Mouse (Mus musculus) colon, adult 2 months (tissue): ENCODE results near the gene Mgl2. TPM values are rescaled to one million over a fixed set of nuclear protein-coding genes. Genes with fewer than 3 reads are reported as not detected.

Experiments used
- polyA plus RNA-seq: library from polyadenylated mRNA; depleted of rRNA; stranded (reverse); fragments of >200 nt; gene quantifications from 2 replicates; pipeline ENCODE4 v1.2.3, GENCODE M21; 2012; rRNA removed

Gene Mgl2
- polyA plus RNA-seq = 2.6 and 4.0 TPM in 2 replicates

DNA sequence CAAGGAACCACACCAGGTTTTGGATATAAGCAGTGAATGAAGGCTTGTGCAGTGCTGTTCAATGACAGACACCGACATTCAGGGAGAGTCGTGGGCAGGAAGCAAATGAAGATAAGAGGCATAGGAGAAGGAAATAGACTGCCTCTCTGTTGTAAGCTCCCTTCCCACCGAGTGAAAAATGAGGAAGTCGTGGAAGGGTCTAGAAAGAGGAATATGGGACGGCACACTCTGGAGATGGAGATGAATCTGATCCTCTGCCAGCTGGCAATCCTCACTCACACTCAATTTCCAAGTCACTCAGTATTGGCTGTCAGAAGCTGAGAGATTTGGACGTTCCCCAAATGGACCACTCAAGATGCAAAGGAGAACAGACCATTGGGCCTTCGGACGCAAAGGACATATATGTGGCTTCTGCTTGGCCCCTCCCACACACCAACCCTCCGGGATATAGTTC, at the start of gene Mgl2:
Gene Mgl2 (plus strand): TSS at position 404 of the 454 bp plus-strand sequence.

DNA sequence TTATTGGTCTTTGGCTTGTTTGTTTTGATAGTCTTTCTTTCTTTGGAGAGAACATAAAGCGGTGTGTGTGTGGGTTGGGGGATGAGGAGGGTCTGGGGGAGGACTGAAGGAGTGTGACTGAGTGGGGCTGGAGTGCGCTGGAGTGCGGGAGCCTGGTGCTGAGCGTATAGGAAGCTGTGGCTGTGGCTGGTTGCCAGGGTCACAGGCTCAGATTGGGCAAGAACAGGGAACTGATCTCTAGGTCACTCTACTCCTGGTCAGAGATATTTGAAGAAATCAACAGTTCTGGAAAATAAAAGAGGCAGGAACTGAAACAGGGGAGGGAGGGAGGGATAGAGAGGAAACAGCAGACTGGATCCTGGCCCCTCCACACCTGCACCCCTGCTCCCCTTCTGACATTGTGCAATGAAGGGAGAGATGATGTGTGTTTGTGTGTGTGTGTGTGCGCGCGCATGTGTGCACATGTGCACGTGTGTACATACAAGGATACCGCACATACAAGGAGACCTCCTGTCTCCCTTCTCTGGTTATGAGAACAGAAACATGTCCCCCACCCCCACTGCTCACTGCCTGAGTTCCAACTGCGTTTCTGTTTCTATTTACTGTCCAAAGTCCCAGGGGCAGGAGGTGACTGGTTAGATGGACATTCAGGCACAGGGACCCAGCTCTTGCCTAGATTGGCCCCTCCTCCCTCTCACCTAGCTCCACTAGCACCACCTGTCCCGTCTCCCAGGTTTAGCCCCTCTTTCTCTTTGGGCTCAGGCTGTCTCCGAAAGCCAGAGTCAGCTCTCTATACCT, 37.9 kb upstream of the Mgl2 start, which contains the start of gene Asgr2:
Gene Asgr2 (plus strand): TSS at position 659 of the 798 bp plus-strand sequence.

DNA sequence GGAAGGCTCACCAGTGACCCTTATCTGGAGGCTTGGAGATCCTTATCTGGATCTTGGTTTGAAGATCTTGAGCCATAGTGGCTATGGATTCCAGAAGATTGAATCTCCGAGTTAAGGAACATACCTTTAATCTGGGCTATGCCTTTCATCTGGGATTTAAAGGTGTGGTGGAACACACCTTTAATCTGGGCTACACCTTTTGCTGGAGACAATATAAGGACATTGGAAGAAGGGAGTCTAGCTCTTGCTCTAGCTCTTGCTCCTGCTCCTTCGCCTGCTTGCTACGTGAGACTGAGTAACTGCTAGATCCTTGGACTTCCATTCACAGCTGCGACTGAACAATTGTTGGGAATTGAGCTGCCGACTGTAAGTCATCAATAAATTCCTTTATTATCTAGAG, 25.8 kb downstream of the Mgl2 start, which contains the start of gene Clec10a:
Gene Clec10a (plus strand): TSS at position 301 of the 400 bp plus-strand sequence.

Other genes with a start within 250 kb of the Mgl2 start
- gene Kctd11, start 248.9 kb upstream of the Mgl2 start, polyA plus RNA-seq = 4.0 and 4.9 TPM in 2 replicates
- 6.5 and 6.7 TPM in 2 replicates for gene Acap1, start 234.8 kb upstream of the Mgl2 start, polyA plus RNA-seq
- gene 2810408A11Rik, start 229.3 kb upstream of the Mgl2 start, polyA plus RNA-seq = 1.0 and 1.6 TPM in 2 replicates
- 43.3 and 44.8 TPM in 2 replicates for gene Neurl4, start 229.3 kb upstream of the Mgl2 start, polyA plus RNA-seq
- 75.4 and 99.4 TPM in 2 replicates for gene Gps2, start 216.4 kb upstream of the Mgl2 start, polyA plus RNA-seq
- 270 and 293 TPM in 2 replicates for gene Eif5a, start 208.4 kb upstream of the Mgl2 start, polyA plus RNA-seq
- 121 and 125 TPM in 2 replicates for gene Ybx2, start 194.5 kb upstream of the Mgl2 start, polyA plus RNA-seq
- 33.6 and 50.8 TPM in 2 replicates for gene Slc2a4, start 182.1 kb upstream of the Mgl2 start, polyA plus RNA-seq
- gene Cldn7, start 165.6 kb upstream of the Mgl2 start, polyA plus RNA-seq = 779 and 796 TPM in 2 replicates
- 100 and 117 TPM in 2 replicates for gene Ctdnep1, start 149.2 kb upstream of the Mgl2 start, polyA plus RNA-seq
- gene Elp5, start 147.8 kb upstream of the Mgl2 start, polyA plus RNA-seq = 38.7 and 48.9 TPM in 2 replicates
- gene Gabarap, start 139.2 kb upstream of the Mgl2 start, polyA plus RNA-seq = 207 and 284 TPM in 2 replicates
- gene Phf23, start 134.6 kb upstream of the Mgl2 start, polyA plus RNA-seq = 12.3 and 13.5 TPM in 2 replicates
- 12.1 TPM in 2 replicates for gene Dvl2, start 129.7 kb upstream of the Mgl2 start, polyA plus RNA-seq
- gene Acadvl, start 114.9 kb upstream of the Mgl2 start, polyA plus RNA-seq = 106 and 112 TPM in 2 replicates
- gene Dlg4, start 113.4 kb upstream of the Mgl2 start, polyA plus RNA-seq = 12.2 and 16.0 TPM in 2 replicates
- 0.22 and 0.60 TPM in 2 replicates for gene Asgr1, start 76.2 kb upstream of the Mgl2 start, polyA plus RNA-seq
- gene Asgr2, start 37.7 kb upstream of the Mgl2 start, polyA plus RNA-seq = 0.52 TPM in 2 replicates
- gene Clec10a, start 25.9 kb downstream of the Mgl2 start, polyA plus RNA-seq = 1.3 and 3.6 TPM in 2 replicates
- gene Slc16a11, start 82.4 kb downstream of the Mgl2 start, polyA plus RNA-seq = 19.0 and 22.8 TPM in 2 replicates
- gene Slc16a13, start 90.7 kb downstream of the Mgl2 start, polyA plus RNA-seq = 7.2 and 11.0 TPM in 2 replicates
- gene Bcl6b, start 99.5 kb downstream of the Mgl2 start, polyA plus RNA-seq = 2.0 and 2.7 TPM in 2 replicates
- 45.7 and 58.9 TPM in 2 replicates for gene 0610010K14Rik, start 107.6 kb downstream of the Mgl2 start, polyA plus RNA-seq
- 5.9 and 6.5 TPM in 2 replicates for gene Gm21988, start 109.5 kb downstream of the Mgl2 start, polyA plus RNA-seq
- gene Rnasek, start 109.5 kb downstream of the Mgl2 start, polyA plus RNA-seq = 146 and 189 TPM in 2 replicates
- 1.2 and 1.7 TPM in 2 replicates for gene Alox12, start 125.0 kb downstream of the Mgl2 start, polyA plus RNA-seq
- gene Alox12e, start 192.3 kb downstream of the Mgl2 start, polyA plus RNA-seq = 0.09 and 0.10 TPM in 2 replicates
- 2.3 and 3.8 TPM in 2 replicates for gene Alox15, start 221.7 kb downstream of the Mgl2 start, polyA plus RNA-seq